Mouse (Mus musculus): ENCODE results near the gene Pik3r4. TPM values are rescaled to one million over a fixed set of nuclear protein-coding genes. Genes with fewer than 3 reads are reported as not detected.

Gene Pik3r4
- total and polyA plus RNA-seq, 2 experiments, result 10.0 to 14.1 TPM

DNA sequence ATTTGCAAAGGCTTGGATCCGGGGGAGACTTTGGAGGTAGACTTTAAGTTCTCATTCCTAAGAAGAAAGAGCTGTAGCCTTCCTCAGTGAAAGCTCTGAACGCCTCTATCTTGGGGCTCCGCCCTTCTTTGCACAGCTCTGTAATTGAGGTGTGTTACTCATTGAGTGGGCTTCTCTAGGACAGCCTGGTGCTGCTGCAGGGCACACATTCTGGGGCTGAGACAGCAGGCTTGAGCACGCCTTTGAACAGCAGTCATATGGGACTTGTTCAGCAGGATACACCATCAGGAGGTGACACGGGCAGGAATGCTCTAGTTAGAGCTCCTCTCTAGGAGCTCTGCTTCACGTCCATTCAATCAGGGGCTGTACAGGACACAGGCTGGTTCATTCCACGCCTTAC lies 22.5 kb downstream of the Pik3r4 start:
- no peak for DNase-seq (ENCODE audit: extremely low read depth, low read depth, low spot score)
- H3K36me3 ChIP-seq (ENCODE audit: control insufficient read depth, insufficient read depth, low read length), result peaks cover 52% of the 10 kb centered on the region
- H3K27me3 ChIP-seq (ENCODE audit: control insufficient read depth, insufficient read depth, low read length), result no peaks in the 10 kb centered on the region
- 96% methylated on average over 7 of the region's 7 CpGs for WGBS
- no peak overlapping the region for H3K4me3 ChIP-seq (ENCODE audit: insufficient read depth, low read depth, low read length)
- no peak overlapping the region for H3K27ac ChIP-seq (replicated peaks; ENCODE audit: insufficient read depth, low read depth, low read length)
- TF ChIP-seq POLR2A (IDR thresholded peaks at IDR 0.05; ENCODE audit: extremely low read depth, insufficient read depth, low read length), result no peak
- TF ChIP-seq CTCF (IDR thresholded peaks at IDR 0.05; ENCODE audit: low read depth, low read length), result no peak
- no peaks in the 10 kb centered on the region for H3K4me1 ChIP-seq (ENCODE audit: control insufficient read depth, insufficient read depth, low read length)
- H3K79me2 ChIP-seq (ENCODE audit: control insufficient read depth, insufficient read depth, low read length), result no peaks in the 10 kb centered on the region
- no peak overlapping the region for H3K9ac ChIP-seq (ENCODE audit: low read depth, low read length)

DNA sequence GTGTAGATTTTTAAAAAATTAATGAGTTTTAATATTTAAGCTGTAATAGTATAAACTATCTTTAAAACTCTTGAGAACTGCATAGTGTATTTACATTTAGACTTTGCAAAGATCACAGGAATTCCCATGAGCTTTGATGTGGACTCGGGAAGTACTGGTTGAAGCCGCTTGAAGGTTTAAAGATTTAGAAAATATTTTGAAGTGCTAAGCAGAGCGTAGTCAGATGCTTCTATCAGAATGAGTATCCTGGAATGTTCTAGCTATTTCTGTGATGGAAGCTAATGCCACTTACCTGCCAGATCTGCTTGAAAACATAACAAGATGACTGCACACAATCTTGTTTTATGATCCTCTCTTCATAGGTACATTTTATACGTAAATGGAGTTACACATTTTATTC lies 28.1 kb downstream of the Pik3r4 start:
- H3K27me3 ChIP-seq (ENCODE audit: control insufficient read depth, insufficient read depth, low read length), result no peaks in the 10 kb centered on the region
- no peak for TF ChIP-seq CTCF (IDR thresholded peaks at IDR 0.05; ENCODE audit: low read depth, low read length)
- no peak for TF ChIP-seq POLR2A (IDR thresholded peaks at IDR 0.05; ENCODE audit: extremely low read depth, insufficient read depth, low read length)
- no peaks in the 10 kb centered on the region for H3K79me2 ChIP-seq (ENCODE audit: control insufficient read depth, insufficient read depth, low read length)
- H3K9ac ChIP-seq (ENCODE audit: low read depth, low read length), result no peak overlapping the region
- H3K4me1 ChIP-seq (ENCODE audit: control insufficient read depth, insufficient read depth, low read length), result no peaks in the 10 kb centered on the region
- peaks cover 40% of the 10 kb centered on the region for H3K36me3 ChIP-seq (ENCODE audit: control insufficient read depth, insufficient read depth, low read length)
- 97% methylated on average over 4 of the region's 4 CpGs for WGBS
- no peak overlapping the region for H3K27ac ChIP-seq (replicated peaks; ENCODE audit: insufficient read depth, low read depth, low read length)
- DNase-seq (ENCODE audit: extremely low read depth, low read depth, low spot score), result no peak
- no peak overlapping the region for H3K4me3 ChIP-seq (ENCODE audit: insufficient read depth, low read depth, low read length)

DNA sequence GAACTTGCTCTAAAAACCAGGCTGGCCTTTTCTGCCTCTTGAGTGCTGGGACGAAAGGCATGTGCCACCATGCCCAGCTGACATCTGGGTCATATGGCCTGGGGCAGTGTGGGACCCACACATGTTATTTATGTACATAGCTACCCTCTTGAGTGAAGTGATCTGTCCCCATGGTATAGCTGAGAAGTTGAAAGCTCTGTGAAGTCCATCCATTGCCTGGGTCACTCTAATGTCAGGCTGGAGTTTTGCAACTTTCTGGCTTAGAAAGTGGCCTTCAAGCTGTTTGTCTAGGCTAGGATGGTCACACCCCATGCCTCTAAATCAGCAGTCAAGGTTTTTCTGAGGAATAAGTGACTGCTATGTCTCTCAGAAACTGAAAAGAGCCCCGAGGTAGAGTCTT lies 29.3 kb downstream of the Pik3r4 start:
- no peak overlapping the region for H3K9ac ChIP-seq (ENCODE audit: low read depth, low read length)
- WGBS, result 95% methylated on average over 2 of the region's 2 CpGs
- no peak overlapping the region for H3K4me3 ChIP-seq (ENCODE audit: insufficient read depth, low read depth, low read length)
- H3K27ac ChIP-seq (replicated peaks; ENCODE audit: insufficient read depth, low read depth, low read length), result no peak overlapping the region
- TF ChIP-seq POLR2A (IDR thresholded peaks at IDR 0.05; ENCODE audit: extremely low read depth, insufficient read depth, low read length), result no peak
- no peak for TF ChIP-seq CTCF (IDR thresholded peaks at IDR 0.05; ENCODE audit: low read depth, low read length)
- H3K4me1 ChIP-seq (ENCODE audit: control insufficient read depth, insufficient read depth, low read length), result no peaks in the 10 kb centered on the region
- H3K36me3 ChIP-seq (ENCODE audit: control insufficient read depth, insufficient read depth, low read length), result peaks cover 44% of the 10 kb centered on the region
- no peaks in the 10 kb centered on the region for H3K79me2 ChIP-seq (ENCODE audit: control insufficient read depth, insufficient read depth, low read length)
- H3K27me3 ChIP-seq (ENCODE audit: control insufficient read depth, insufficient read depth, low read length), result no peaks in the 10 kb centered on the region
- DNase-seq (ENCODE audit: extremely low read depth, low read depth, low spot score), result no peak

DNA sequence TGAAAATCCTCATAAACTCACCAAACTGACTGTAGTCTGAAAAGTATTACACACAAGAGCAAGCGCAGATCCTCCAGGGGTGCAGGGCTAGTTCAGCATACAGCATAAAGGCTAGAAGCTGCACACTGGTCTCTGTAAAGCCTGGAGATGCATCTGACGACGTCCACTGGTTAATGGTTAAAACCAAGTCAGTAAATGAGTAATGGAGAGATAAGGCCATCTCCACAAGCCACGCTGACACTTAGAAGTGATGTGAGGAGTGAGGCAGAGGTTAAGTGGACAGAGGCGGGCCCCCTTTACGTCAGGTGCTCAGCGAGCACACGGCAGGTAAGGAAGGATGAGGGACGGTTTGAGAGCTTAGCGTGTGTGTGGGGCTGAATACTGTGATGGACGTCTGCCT lies 33.2 kb downstream of the Pik3r4 start:
- Histone ChIP-seq H3K4me1 (ENCODE audit: control insufficient read depth, insufficient read depth, low read length) (no peaks in the 10 kb centered on the region), H3K79me2 (ENCODE audit: control insufficient read depth, insufficient read depth, low read length) (no peaks in the 10 kb centered on the region), H3K36me3 (ENCODE audit: control insufficient read depth, insufficient read depth, low read length) (peaks cover 35% of the 10 kb centered on the region), H3K4me3 (ENCODE audit: insufficient read depth, low read depth, low read length) (no peak overlapping the region), H3K27ac (replicated peaks; ENCODE audit: insufficient read depth, low read depth, low read length) (no peak overlapping the region), H3K9ac (ENCODE audit: low read depth, low read length) (no peak overlapping the region), H3K27me3 (ENCODE audit: control insufficient read depth, insufficient read depth, low read length) (no peaks in the 10 kb centered on the region)
- no peak for DNase-seq (ENCODE audit: extremely low read depth, low read depth, low spot score)
- WGBS, result 52% methylated on average over 11 of the region's 11 CpGs
- TF ChIP-seq CTCF (IDR thresholded peaks at IDR 0.05; ENCODE audit: low read depth, low read length), result no peak
- no peak for TF ChIP-seq POLR2A (IDR thresholded peaks at IDR 0.05; ENCODE audit: extremely low read depth, insufficient read depth, low read length)

DNA sequence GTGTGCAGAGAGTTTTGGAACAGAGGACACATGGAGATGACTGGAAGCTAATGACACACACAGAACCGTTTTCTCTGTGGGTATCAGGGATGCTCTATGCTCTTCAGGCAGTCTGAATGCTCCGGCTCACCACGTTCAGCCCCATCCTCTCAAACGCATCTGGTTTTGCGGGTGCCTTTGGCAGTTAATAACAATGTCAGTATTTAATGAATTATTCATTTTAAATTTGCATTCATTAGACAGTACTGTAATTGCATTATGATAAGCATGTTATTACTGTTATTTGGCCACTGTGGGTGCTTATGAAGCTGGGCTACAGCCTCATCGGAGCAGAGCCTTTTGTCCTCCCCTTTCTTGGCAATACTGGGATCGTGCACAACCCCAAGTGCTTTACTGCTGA lies 38.6 kb downstream of the Pik3r4 start:
- H3K4me1 ChIP-seq (ENCODE audit: control insufficient read depth, insufficient read depth, low read length), result no peaks in the 10 kb centered on the region
- H3K36me3 ChIP-seq (ENCODE audit: control insufficient read depth, insufficient read depth, low read length), result peaks cover 47% of the 10 kb centered on the region; the same call in 1 of the 2 replicates
- H3K4me3 ChIP-seq (ENCODE audit: insufficient read depth, low read depth, low read length), result no peak overlapping the region
- TF ChIP-seq CTCF (IDR thresholded peaks at IDR 0.05; ENCODE audit: low read depth, low read length) (no peak), POLR2A (IDR thresholded peaks at IDR 0.05; ENCODE audit: extremely low read depth, insufficient read depth, low read length) (no peak)
- H3K9ac ChIP-seq (ENCODE audit: low read depth, low read length), result no peak overlapping the region
- no peak for DNase-seq (ENCODE audit: extremely low read depth, low read depth, low spot score)
- no peaks in the 10 kb centered on the region for H3K27me3 ChIP-seq (ENCODE audit: control insufficient read depth, insufficient read depth, low read length)
- H3K79me2 ChIP-seq (ENCODE audit: control insufficient read depth, insufficient read depth, low read length), result no peaks in the 10 kb centered on the region
- H3K27ac ChIP-seq (replicated peaks; ENCODE audit: insufficient read depth, low read depth, low read length), result no peak overlapping the region
- WGBS, result 96% methylated on average over 7 of the region's 7 CpGs

DNA sequence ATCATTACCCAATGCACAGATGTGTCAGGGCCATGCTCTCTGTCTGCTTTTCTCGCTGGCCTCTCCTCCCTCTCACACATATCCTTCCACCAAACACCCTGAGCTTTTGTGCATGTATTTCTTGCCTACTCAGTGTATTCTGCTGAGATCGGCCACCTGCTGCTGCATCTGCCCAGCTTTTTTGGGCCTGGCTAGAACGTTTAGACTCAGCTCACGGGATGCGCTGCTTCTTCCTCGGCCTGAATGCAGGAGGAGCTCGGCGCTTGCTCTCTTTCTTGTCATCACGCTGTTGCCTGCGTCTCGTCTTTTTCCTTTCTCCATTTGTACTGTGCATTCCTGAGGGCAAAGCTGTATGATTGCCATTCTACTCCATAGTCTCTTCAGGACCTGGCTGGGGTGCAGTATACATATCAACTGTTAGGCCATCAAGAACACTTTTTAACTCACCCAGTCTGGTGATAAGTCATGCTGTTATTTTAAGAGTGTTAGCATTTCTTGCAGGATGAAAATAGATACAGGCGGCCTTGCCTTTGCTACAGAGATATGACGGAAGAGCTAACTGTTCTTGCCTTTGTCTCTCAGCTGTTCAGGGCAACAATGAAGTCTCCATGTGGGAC lies 41.9 kb downstream of the Pik3r4 start:
- H3K4me3 ChIP-seq (ENCODE audit: insufficient read depth, low read depth, low read length), result no peak overlapping the region
- H3K36me3 ChIP-seq (ENCODE audit: control insufficient read depth, insufficient read depth, low read length), result peaks cover 40% of the 10 kb centered on the region; the same call in 1 of the 2 replicates
- TF ChIP-seq POLR2A (IDR thresholded peaks at IDR 0.05; ENCODE audit: extremely low read depth, insufficient read depth, low read length) (no peak), CTCF (IDR thresholded peaks at IDR 0.05; ENCODE audit: low read depth, low read length) (no peak)
- H3K79me2 ChIP-seq (ENCODE audit: control insufficient read depth, insufficient read depth, low read length), result no peaks in the 10 kb centered on the region
- 95% methylated on average over 13 of the region's 13 CpGs for WGBS
- no peak for DNase-seq (ENCODE audit: extremely low read depth, low read depth, low spot score)
- H3K27me3 ChIP-seq (ENCODE audit: control insufficient read depth, insufficient read depth, low read length), result no peaks in the 10 kb centered on the region
- H3K9ac ChIP-seq (ENCODE audit: low read depth, low read length), result no peak overlapping the region
- no peaks in the 10 kb centered on the region for H3K4me1 ChIP-seq (ENCODE audit: control insufficient read depth, insufficient read depth, low read length)
- no peak overlapping the region for H3K27ac ChIP-seq (replicated peaks; ENCODE audit: insufficient read depth, low read depth, low read length)
